Mouse (Mus musculus): Measurements from ENCODE around the gene Mlph. TPM values are rescaled to one million over a fixed set of nuclear protein-coding genes. Genes with fewer than 3 reads are reported as not detected.

The Mlph gene
- polyA plus RNA-seq, 1 experiment, result not detected

- Histone ChIP-seq H3K27ac (ENCODE audit: control insufficient read depth, insufficient read depth, low read depth, low read length, poor library complexity) (no peak overlapping the region), H3K4me1 (ENCODE audit: control insufficient read depth, insufficient read depth, low read length) (peaks cover 4% of the 10 kb centered on the region; the same call in 1 of the 2 replicates), H3K4me3 (replicated peaks; ENCODE audit: control insufficient read depth, low read depth, low read length) (no peak overlapping the region)
- TF ChIP-seq POLR2A (IDR thresholded peaks at IDR 0.05; ENCODE audit: borderline replicate concordance, control insufficient read depth, low read depth, low read length), result no peak
- TF ChIP-seq CTCF (IDR thresholded peaks at IDR 0.05; ENCODE audit: control insufficient read depth, insufficient read depth, low read length), result no peak
- WGBS, result 91% methylated on average over 4 of the region's 4 CpGs
These were observed 61.1 kb downstream of the Mlph start for GRCm38 (mm10) chr1:90975960-90976359.

- TF ChIP-seq POLR2A (IDR thresholded peaks at IDR 0.05; ENCODE audit: borderline replicate concordance, control insufficient read depth, low read depth, low read length) (no peak), CTCF (IDR thresholded peaks at IDR 0.05; ENCODE audit: control insufficient read depth, insufficient read depth, low read length) (no peak)
- no peak overlapping the region for H3K4me3 ChIP-seq (replicated peaks; ENCODE audit: control insufficient read depth, low read depth, low read length)
- H3K4me1 ChIP-seq (ENCODE audit: control insufficient read depth, insufficient read depth, low read length), result no peaks in the 10 kb centered on the region
- 75% methylated on average over 10 of the region's 10 CpGs for WGBS
- no peak overlapping the region for H3K27ac ChIP-seq (ENCODE audit: control insufficient read depth, insufficient read depth, low read depth, low read length, poor library complexity)
These were observed 65.9 kb downstream of the Mlph start for GRCm38 (mm10) chr1:90980638-90981330.

DNA sequence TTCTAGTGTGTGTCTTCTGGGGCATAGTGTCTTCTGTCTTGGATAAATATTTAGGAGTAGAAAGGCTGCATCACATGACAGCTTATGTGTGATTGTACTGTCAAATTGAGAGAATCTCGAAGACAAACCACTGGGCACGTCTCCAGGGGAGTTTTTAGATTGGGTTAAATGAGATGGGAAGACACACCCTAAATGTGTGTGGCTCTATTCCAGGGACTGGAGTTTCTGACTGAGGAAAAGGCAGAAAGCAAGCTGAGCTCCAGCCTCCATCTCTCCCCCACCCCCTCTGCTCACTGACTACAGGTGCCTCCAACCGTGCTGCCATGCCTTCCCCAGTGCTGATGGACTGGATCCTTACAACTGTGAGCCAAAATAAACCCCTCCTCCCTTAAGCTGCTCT, 66.5 kb downstream of the Mlph start:
- 70% methylated on average over 3 of the region's 3 CpGs for WGBS
- no peak for TF ChIP-seq POLR2A (IDR thresholded peaks at IDR 0.05; ENCODE audit: borderline replicate concordance, control insufficient read depth, low read depth, low read length)
- TF ChIP-seq CTCF (IDR thresholded peaks at IDR 0.05; ENCODE audit: control insufficient read depth, insufficient read depth, low read length), result no peak
- Histone ChIP-seq H3K4me1 (ENCODE audit: control insufficient read depth, insufficient read depth, low read length) (no peaks in the 10 kb centered on the region), H3K4me3 (replicated peaks; ENCODE audit: control insufficient read depth, low read depth, low read length) (no peak overlapping the region), H3K27ac (ENCODE audit: control insufficient read depth, insufficient read depth, low read depth, low read length, poor library complexity) (no peak overlapping the region)

GRCm38 (mm10) chr1:90995916-90996315, 81.0 kb downstream of the Mlph start:
- TF ChIP-seq POLR2A (IDR thresholded peaks at IDR 0.05; ENCODE audit: borderline replicate concordance, control insufficient read depth, low read depth, low read length), result no peak
- no peak for TF ChIP-seq CTCF (IDR thresholded peaks at IDR 0.05; ENCODE audit: control insufficient read depth, insufficient read depth, low read length)
- no peaks in the 10 kb centered on the region; the same call in 1 of the 2 replicates for H3K4me1 ChIP-seq (ENCODE audit: control insufficient read depth, insufficient read depth, low read length)
- WGBS, result 81% methylated on average over 1 of the region's 1 CpGs
- H3K4me3 ChIP-seq (replicated peaks; ENCODE audit: control insufficient read depth, low read depth, low read length), result no peak overlapping the region
- no peak overlapping the region for H3K27ac ChIP-seq (ENCODE audit: control insufficient read depth, insufficient read depth, low read depth, low read length, poor library complexity)

GRCm38 (mm10) chr1:90997136-90997535, 82.3 kb downstream of the Mlph start:
- Histone ChIP-seq H3K27ac (ENCODE audit: control insufficient read depth, insufficient read depth, low read depth, low read length, poor library complexity) (no peak overlapping the region), H3K4me3 (replicated peaks; ENCODE audit: control insufficient read depth, low read depth, low read length) (no peak overlapping the region), H3K4me1 (ENCODE audit: control insufficient read depth, insufficient read depth, low read length) (no peaks in the 10 kb centered on the region; the same call in 1 of the 2 replicates)
- WGBS, result 59% methylated on average over 4 of the region's 4 CpGs
- TF ChIP-seq CTCF (IDR thresholded peaks at IDR 0.05; ENCODE audit: control insufficient read depth, insufficient read depth, low read length), result no peak
- TF ChIP-seq POLR2A (IDR thresholded peaks at IDR 0.05; ENCODE audit: borderline replicate concordance, control insufficient read depth, low read depth, low read length), result no peak

DNA sequence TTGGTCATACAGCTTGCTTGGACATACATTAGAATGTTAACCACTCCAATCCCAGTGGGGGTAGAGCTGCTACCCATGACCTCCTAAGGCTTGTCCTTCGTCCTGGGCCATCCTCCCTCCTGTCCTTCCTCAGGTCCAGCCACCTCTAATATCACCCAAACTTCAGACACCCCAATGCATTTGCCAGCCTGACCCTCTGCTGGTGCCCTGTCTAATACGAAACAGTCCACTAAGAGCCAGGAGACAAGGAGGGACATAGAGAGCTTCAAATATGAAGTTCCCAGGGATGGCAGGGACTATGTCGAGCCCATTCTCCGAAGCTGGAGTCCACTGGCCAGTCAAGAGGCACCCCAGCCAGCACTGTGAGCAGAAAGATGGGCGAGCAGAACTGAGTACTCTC, 82.8 kb downstream of the Mlph start:
- Histone ChIP-seq H3K4me3 (replicated peaks; ENCODE audit: control insufficient read depth, low read depth, low read length) (no peak overlapping the region), H3K27ac (ENCODE audit: control insufficient read depth, insufficient read depth, low read depth, low read length, poor library complexity) (no peak overlapping the region), H3K4me1 (ENCODE audit: control insufficient read depth, insufficient read depth, low read length) (no peaks in the 10 kb centered on the region; the same call in 1 of the 2 replicates)
- WGBS, result 69% methylated on average over 5 of the region's 5 CpGs
- no peak for TF ChIP-seq CTCF (IDR thresholded peaks at IDR 0.05; ENCODE audit: control insufficient read depth, insufficient read depth, low read length)

DNA sequence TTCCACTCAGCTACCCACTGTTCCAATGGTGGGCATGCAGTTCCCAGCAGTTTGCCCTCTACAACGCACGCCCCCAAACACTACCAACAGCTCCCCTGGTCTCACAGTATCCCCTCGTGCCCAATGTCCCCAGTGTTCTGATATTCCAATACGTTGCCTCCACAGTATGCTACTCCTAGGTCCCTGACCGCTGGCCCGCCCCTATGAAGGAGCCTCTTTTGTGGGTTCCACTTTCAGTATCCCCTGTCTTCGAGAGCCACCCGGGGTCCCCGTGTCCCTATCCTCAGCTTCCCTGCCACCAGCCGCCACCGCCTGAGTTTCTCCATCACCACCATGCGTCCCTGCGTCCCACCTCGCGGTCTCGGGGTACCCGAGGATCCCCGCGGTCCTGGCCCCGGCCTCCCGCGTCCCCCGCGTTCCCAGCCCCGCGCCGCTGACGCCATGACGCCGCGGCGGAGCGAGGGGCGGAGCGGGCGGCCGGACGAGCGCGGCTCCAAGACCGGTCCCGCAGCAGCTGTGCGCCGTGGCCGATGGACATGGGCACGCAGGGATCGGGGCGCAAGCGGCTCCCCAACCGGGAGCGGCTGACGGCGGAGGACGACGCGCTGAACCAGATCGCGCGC, 83.5 kb downstream of the Mlph start, which contains the start of gene Lrrfip1:
TSS of gene Lrrfip1 (plus strand) at position 470 of the 623 bp plus-strand sequence.
- no peak for TF ChIP-seq CTCF (IDR thresholded peaks at IDR 0.05; ENCODE audit: control insufficient read depth, insufficient read depth, low read length)
- no peak for TF ChIP-seq POLR2A (IDR thresholded peaks at IDR 0.05; ENCODE audit: borderline replicate concordance, control insufficient read depth, low read depth, low read length)
- 1% methylated on average over 59 of the region's 59 CpGs for WGBS
- Histone ChIP-seq H3K4me3 (replicated peaks; ENCODE audit: control insufficient read depth, low read depth, low read length) (peak within 1 kb of the TSS; percentile 67), H3K4me1 (ENCODE audit: control insufficient read depth, insufficient read depth, low read length) (no peaks in the 10 kb centered on the region; the same call in 1 of the 2 replicates), H3K27ac (ENCODE audit: control insufficient read depth, insufficient read depth, low read depth, low read length, poor library complexity) (peak within 1 kb of the TSS; percentile 22; the same call in 1 of the 2 replicates)

DNA sequence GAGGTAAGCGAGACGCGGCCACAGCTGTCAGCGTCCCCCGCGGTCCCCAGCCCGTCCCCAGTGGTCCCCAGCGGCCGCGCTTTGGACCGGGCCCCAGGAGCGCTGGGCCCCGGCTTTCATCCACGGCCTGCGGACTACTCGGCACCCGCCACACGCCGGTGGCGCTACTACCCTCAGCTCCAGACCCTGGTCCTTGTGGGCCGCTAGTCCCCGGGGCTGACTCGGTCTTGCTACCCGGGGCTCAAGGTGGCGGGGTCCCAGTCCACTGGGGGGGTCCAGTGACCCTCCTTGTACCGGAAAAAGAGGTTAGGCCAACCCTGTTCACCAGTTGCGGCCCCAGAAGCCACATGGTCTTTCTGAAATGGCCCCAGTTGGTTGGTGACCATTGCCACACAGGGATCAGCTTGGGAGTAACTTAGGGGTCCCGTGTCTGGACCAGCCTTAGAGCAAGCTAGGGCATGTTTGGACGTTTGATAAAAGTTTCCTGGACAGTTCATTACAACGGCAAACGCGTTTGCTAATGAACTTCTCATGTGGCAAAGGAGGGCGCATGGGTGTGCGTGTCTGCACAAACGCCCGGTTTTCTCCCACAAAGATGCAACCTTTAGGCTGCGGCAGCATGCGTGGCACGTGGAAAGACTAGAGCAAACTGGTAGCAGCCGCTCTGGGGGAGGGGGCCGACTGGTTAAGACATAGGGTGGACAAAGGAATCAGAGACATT, 84.2 kb downstream of the Mlph start:
- no peaks in the 10 kb centered on the region; the same call in 1 of the 2 replicates for H3K4me1 ChIP-seq (ENCODE audit: control insufficient read depth, insufficient read depth, low read length)
- TF ChIP-seq CTCF (IDR thresholded peaks at IDR 0.05; ENCODE audit: control insufficient read depth, insufficient read depth, low read length) (no peak), POLR2A (IDR thresholded peaks at IDR 0.05; ENCODE audit: borderline replicate concordance, control insufficient read depth, low read depth, low read length) (no peak)
- peak overlapping the region; percentile 67 for H3K4me3 ChIP-seq (replicated peaks; ENCODE audit: control insufficient read depth, low read depth, low read length)
- no peak overlapping the region for H3K27ac ChIP-seq (ENCODE audit: control insufficient read depth, insufficient read depth, low read depth, low read length, poor library complexity)
- under 1% methylated on average over 40 of the region's 41 CpGs for WGBS

Data from bone marrow, adult 2 months (tissue).